Mouse (Mus musculus): ENCODE measurements around the gene Tril. TPM values are rescaled to one million over a fixed set of nuclear protein-coding genes. Genes with fewer than 3 reads are reported as not detected.

The Tril gene
- not detected for total RNA-seq (2023)

DNA sequence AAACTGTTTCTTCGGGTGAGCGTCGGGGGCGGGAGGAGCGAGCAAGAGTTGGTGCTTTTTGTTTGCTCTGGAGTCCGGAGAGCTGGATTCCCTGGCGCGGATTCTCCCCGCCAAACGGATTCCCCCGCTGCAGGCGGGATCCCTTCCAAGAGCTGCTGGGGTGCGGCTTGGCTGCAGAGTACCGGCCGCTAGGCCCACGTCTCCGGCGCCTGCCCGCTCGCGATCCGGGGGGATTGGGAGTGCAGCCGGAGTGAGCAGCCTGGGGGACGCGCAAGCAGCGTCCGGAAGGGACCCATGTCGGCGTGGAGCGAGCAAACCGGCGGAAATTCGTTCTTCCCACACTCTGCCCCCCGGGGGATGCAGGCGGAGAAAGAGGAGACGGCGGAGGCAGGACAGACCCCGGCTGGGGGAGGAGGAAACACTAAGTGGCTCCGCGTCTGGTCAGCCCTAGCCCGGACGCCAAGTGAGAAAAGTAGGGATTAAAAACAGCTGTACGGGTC, at the start of gene Tril:
Tril (minus strand) TSS at position 345 of the 500 bp plus-strand sequence.

Other genes with a start within 250 kb of the Tril start
- not detected for gene Cpvl, start 157.8 kb upstream of the Tril start, total RNA-seq (2023)
- 1 to 10 TPM; 3.1 to 4.7 TPM for gene Chn2, start 218.7 kb upstream of the Tril start, total RNA-seq (2023)